Mouse (Mus musculus) hindbrain, embryonic 14.5 days (tissue): Measurements from ENCODE around the gene Trmt13. TPM values are rescaled to one million over a fixed set of nuclear protein-coding genes. Genes with fewer than 3 reads are reported as not detected.

ENCODE experiments used
- ATAC-seq: fragments of 200-750 bp; cut with Nextera tagmentation; 2 replicates; pipeline ENCODE4 v1.8.0; 2017; ENCODE audit warnings: moderate number of reproducible peaks, mild to moderate bottlenecking, moderate TSS enrichment, moderate library complexity; ENCODE audit not compliant: low FRiP score
- DNase-seq: peaks from one replicate; pipeline ENCODE4 v3.0.0-alpha.2; 2015; ENCODE audit warnings: low spot score
- H3K27ac ChIP-seq: fragments of 300-500 bp; sonication (generic); 2 replicates; pipeline ENCODE4 v1.5.1; 2014; ENCODE audit warnings: mild to moderate bottlenecking, moderate library complexity
- H3K27me3 ChIP-seq: fragments of 300-500 bp; sonication (generic); 2 replicates; pipeline ENCODE4 v1.6.1; 2014; ENCODE audit warnings: mild to moderate bottlenecking, low read length, mixed read lengths; ENCODE audit not compliant: control insufficient read depth, insufficient read depth
- H3K36me3 ChIP-seq: fragments of 300-500 bp; sonication (generic); replicated peaks from 2 replicates; pipeline ENCODE4 v1.6.1; 2014; ENCODE audit not compliant: control insufficient read depth, insufficient read depth
- H3K4me1 ChIP-seq: fragments of 300-500 bp; sonication (generic); replicated peaks from 2 replicates; pipeline ENCODE4 v1.6.1; 2014; ENCODE audit warnings: antibody characterized with exemption, low read length, mixed read lengths; ENCODE audit not compliant: control insufficient read depth, insufficient read depth
- H3K4me2 ChIP-seq: fragments of 300-500 bp; sonication (generic); replicated peaks from 2 replicates; pipeline ENCODE4 v1.6.1; 2014; ENCODE audit warnings: mild to moderate bottlenecking, moderate library complexity
- H3K4me3 ChIP-seq: fragments of 300-500 bp; sonication (generic); replicated peaks from 2 replicates; pipeline ENCODE4 v1.5.1; 2014; ENCODE audit warnings: mild to moderate bottlenecking, low read length
- H3K9ac ChIP-seq: fragments of 300-500 bp; sonication (generic); 2 replicates; pipeline ENCODE4 v1.6.1; 2014
- H3K9me3 ChIP-seq: fragments of 300-500 bp; sonication (generic); 2 replicates; pipeline ENCODE4 v1.6.1; 2016; ENCODE audit warnings: low read length; ENCODE audit not compliant: control insufficient read depth
- WGBS: fragments of 180-500 bp; shearing (Covaris S2); extraction: QIAGEN DNeasy Blood & Tissue Kit; methylation state at CpG from one replicate; pipeline ENCODE4 v1.1.7; 2014; 5-methylcytosine and 5-hydroxymethylcytosine counted together
- polyA plus RNA-seq: library from polyadenylated mRNA; unstranded; fragments of >200 nt; fragmentation: Nextera tagmentation; extraction: Ambion mirVana; gene quantifications from 2 replicates; pipeline ENCODE4 v1.2.1, GENCODE M21; 2014

Trmt13 gene
- polyA plus RNA-seq, 1 experiment from 2014 or later: 24.5 TPM

DNA sequence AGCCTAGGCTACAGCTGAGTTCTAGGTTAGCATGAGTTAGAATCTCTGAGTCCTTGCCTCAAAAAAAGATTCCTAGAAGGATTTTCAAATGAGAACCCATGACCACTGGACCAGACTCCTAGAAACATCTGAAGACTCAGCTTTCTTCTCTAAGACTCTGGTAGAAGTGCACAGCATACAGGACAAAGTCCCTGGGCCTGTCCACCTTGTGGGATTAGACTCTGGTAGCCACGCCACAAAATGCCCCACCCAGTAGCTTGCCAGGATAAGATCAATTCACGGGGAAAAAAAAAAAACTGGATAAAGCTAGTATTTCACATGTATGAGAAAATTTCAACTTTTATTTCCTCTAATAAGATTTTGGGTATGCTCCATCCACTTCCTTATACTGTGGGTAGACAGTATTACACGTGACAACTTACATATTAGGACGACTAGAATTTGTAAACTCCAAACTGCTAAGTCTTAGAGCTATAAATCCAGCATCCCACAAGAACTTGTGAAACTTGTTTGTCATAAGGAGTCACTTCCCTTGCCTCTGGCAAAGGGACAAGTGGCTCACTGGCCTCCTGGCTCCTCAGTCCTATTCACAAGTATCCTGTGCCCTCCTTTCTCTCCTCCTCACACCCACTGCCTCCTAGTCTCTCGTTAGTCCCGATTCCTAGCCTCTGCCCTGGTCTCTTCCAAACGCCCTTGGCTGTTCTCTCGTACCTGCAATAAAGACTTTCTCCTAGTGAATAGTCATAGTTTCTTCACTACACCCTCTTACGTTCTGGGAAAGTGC lies 23.5 kb upstream of the Trmt13 start:
- DNase-seq: no peak
- H3K4me1 ChIP-seq: no peaks in the 10 kb centered on the region
- H3K9me3 ChIP-seq: no peaks in the 10 kb centered on the region
- H3K4me3 ChIP-seq: no peak overlapping the region
- peaks cover 99% of the 10 kb centered on the region for H3K36me3 ChIP-seq
- 93% methylated on average over 9 of the region's 9 CpGs for WGBS
- H3K27me3 ChIP-seq: no peaks in the 10 kb centered on the region
- no peak overlapping the region for H3K27ac ChIP-seq
- no peak for ATAC-seq
- H3K4me2 ChIP-seq: no peak overlapping the region
- H3K9ac ChIP-seq: no peak overlapping the region

DNA sequence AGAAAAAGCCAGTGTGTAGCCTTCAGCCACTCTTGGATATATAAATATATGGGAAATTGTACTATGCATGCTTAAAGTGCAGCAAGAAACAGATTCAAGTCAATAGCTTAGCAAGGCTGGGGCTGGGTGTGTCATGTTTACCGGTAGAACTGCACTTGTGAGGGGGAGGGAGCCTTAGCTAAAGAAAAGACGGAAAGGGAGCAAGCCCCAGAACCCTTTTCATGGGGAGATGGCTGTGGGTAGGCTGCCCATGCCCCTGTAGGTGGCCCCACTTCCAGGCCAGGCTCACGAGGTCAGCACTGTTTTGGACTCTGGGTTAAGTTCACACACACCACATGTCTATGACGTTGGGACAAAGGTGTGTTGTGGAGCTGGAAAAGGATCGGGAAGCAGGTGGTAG lies 21.4 kb upstream of the Trmt13 start:
- ATAC-seq: no peak
- Histone ChIP-seq H3K4me1 (no peaks in the 10 kb centered on the region), H3K9ac (no peak overlapping the region), H3K27ac (no peak overlapping the region), H3K27me3 (no peaks in the 10 kb centered on the region), H3K9me3 (no peaks in the 10 kb centered on the region), H3K4me2 (no peak overlapping the region), H3K4me3 (no peak overlapping the region), H3K36me3 (peaks cover 95% of the 10 kb centered on the region)
- DNase-seq: no peak
- 68% methylated on average over 5 of the region's 5 CpGs for WGBS

DNA sequence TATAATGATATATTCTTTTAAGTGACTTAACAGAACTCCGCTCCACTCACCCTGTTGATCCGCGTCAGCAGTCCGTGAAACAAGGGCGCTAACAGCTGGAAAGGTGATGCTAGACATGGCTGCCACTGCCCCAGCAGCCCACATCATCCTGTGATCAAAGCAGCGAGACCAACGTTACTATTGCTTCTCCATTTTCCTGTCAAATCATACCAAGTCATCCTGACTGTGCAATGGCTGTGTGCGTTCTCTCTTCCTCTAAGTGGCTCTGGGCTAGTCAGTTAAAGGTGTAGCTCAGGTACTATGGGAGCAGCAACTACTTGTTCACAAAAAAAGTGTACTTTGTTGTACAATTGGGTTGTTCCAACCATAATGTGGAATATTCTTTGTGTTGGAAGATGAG lies 20.5 kb upstream of the Trmt13 start:
- 94% methylated on average over 8 of the region's 8 CpGs for WGBS

DNA sequence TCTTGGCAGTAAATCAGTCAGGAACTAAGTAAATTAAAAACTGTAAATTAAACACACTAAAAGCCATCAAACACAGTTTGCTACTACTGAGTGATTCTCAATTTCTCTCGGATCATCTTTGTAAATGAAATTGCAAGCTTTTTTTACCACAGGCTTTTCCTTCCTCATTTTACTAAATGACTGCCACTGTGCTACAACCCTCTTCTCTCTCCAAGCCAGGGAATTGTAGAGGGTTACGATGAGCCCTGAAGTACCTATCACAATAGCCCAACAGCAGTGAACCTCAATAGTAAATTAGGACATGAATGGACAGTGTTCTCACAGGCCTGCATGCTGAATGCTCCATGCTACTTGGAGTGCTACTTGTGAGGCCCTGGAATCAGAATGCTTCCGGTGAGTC lies 19.7 kb upstream of the Trmt13 start:
- ATAC-seq: no peak
- H3K9me3 ChIP-seq: no peaks in the 10 kb centered on the region
- H3K27ac ChIP-seq: no peak overlapping the region
- DNase-seq: no peak
- 98% methylated on average over 3 of the region's 3 CpGs for WGBS
- no peak overlapping the region for H3K4me3 ChIP-seq
- H3K27me3 ChIP-seq: no peaks in the 10 kb centered on the region
- peaks cover 86% of the 10 kb centered on the region for H3K36me3 ChIP-seq
- H3K4me1 ChIP-seq: no peaks in the 10 kb centered on the region
- H3K9ac ChIP-seq: no peak overlapping the region
- H3K4me2 ChIP-seq: no peak overlapping the region

More for the DNA sequence above, 20.5 kb upstream of the Trmt13 start:
- H3K4me3 ChIP-seq: no peak overlapping the region
- DNase-seq (no peak), ATAC-seq (no peak)
- H3K27me3 ChIP-seq: no peaks in the 10 kb centered on the region
- no peak overlapping the region for H3K27ac ChIP-seq
- no peak overlapping the region for H3K9ac ChIP-seq
- H3K36me3 ChIP-seq: peaks cover 93% of the 10 kb centered on the region
- no peaks in the 10 kb centered on the region for H3K4me1 ChIP-seq
- H3K9me3 ChIP-seq: no peaks in the 10 kb centered on the region
- H3K4me2 ChIP-seq: no peak overlapping the region

DNA sequence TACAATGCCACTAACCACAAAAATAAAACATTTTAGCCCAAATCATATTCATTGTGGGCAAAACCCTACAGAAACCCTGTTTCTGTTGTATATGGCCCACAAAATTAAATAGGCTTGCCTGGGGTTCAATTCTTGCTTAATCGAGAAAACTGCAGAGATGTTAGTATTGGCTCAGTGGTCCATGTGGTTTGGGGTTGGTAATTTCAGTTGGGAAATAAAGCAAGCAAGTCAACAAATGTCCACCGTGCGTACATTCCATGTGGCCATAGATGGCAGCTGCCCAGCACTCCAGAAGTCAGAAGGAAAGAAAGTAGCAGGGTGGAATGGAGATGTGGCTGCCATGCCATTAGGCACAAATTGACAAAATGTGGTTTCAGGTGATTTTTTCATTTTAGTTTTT lies 18.6 kb upstream of the Trmt13 start:
- Histone ChIP-seq H3K27ac (no peak overlapping the region), H3K9ac (no peak overlapping the region), H3K4me1 (no peaks in the 10 kb centered on the region), H3K4me2 (no peak overlapping the region), H3K4me3 (no peak overlapping the region), H3K27me3 (no peaks in the 10 kb centered on the region), H3K36me3 (peaks cover 75% of the 10 kb centered on the region), H3K9me3 (no peaks in the 10 kb centered on the region)
- no peak for DNase-seq
- ATAC-seq: no peak
- WGBS: 96% methylated on average over 3 of the region's 3 CpGs

DNA sequence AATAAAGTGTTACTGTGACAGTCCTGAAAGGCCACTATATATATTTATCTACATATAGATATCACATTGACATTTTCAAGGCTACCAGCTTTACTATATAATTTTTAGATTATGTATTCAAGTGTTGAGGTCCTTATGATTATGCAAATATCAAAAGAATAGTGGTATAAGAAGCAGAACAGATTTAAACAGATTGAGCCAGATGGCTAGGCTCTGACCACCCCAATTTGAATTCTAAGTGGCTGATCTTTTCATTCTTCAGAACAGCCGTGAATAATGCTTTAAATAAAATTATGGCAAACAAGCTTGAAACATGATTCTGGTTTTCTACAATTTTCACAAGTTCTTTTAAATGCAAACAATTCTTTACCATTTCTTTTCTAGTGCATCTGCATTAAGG lies 17.1 kb upstream of the Trmt13 start:
- no peaks in the 10 kb centered on the region for H3K9me3 ChIP-seq
- H3K27ac ChIP-seq: no peak overlapping the region
- no peak overlapping the region for H3K4me3 ChIP-seq
- H3K27me3 ChIP-seq: no peaks in the 10 kb centered on the region
- no peak overlapping the region for H3K4me2 ChIP-seq
- H3K4me1 ChIP-seq: no peaks in the 10 kb centered on the region
- 53% methylated on average over 1 of the region's 1 CpGs for WGBS
- no peak for DNase-seq
- ATAC-seq: no peak
- peaks cover 60% of the 10 kb centered on the region for H3K36me3 ChIP-seq
- H3K9ac ChIP-seq: no peak overlapping the region

DNA sequence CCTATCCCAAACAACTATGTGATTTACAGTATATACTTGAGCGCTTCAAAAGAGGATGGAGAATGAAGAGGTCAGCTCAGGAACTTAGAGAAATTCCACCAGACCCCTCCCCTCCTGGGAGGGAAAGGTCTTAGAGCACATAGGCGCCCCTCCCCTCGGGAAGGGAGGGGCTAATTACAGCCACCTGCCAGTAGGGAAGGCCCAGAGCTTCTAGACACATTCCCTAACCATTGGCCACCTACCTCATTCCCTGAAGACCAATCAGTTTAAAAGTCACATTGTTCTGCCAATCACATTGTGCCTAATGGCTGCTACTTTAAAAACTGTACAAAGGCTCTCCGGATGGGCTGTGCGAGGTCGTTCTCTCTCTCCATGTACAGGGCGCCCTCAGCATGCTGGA lies 8.3 kb upstream of the Trmt13 start:
- WGBS: 96% methylated on average over 7 of the region's 7 CpGs
- Histone ChIP-seq H3K4me3 (no peak overlapping the region), H3K4me1 (no peaks in the 10 kb centered on the region), H3K36me3 (peaks cover 36% of the 10 kb centered on the region), H3K27ac (no peak overlapping the region), H3K9ac (no peak overlapping the region), H3K4me2 (no peak overlapping the region), H3K9me3 (no peaks in the 10 kb centered on the region), H3K27me3 (no peaks in the 10 kb centered on the region)
- DNase-seq: no peak
- ATAC-seq: no peak

DNA sequence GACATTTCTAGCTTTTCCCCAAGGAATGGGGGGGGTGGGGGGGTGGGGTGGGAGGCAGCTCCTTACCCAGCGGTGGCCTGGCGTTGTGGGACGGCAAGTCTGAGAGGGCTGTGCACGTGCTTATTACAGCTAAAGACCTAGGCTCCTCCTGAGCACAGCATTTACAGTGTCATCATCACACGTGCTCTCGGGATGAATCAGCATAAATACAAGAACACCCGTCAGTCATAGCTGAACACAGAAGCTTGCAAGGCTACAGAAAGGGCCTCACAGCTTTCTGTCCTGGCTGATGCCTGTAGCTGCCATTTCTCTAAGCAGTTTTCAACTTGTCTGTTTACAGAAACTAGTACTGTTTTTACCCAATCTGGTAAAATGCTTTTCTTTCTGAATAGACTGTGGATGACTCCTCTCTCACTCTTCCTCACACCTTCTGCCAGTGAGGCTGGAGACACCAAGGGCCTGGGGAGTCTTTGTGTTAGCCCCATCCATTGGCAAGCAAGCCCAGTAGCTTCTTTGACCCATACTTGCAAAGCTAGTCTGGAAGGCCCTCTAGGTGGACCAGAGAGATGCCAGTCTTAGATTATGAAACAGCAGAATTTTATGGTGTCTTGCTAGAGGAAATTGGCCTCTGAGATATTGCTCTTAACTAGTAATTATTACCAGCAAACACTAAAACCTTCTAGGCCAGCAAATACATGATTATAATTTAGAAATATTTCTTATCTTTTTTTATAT lies 6.4 kb upstream of the Trmt13 start:
- DNase-seq: no peak
- Histone ChIP-seq H3K4me1 (no peaks in the 10 kb centered on the region), H3K4me2 (no peak overlapping the region), H3K36me3 (peaks cover 47% of the 10 kb centered on the region), H3K27me3 (no peaks in the 10 kb centered on the region), H3K9me3 (no peaks in the 10 kb centered on the region), H3K4me3 (no peak overlapping the region), H3K27ac (no peak overlapping the region), H3K9ac (no peak overlapping the region)
- 92% methylated on average over 7 of the region's 7 CpGs for WGBS
- ATAC-seq: no peak

DNA sequence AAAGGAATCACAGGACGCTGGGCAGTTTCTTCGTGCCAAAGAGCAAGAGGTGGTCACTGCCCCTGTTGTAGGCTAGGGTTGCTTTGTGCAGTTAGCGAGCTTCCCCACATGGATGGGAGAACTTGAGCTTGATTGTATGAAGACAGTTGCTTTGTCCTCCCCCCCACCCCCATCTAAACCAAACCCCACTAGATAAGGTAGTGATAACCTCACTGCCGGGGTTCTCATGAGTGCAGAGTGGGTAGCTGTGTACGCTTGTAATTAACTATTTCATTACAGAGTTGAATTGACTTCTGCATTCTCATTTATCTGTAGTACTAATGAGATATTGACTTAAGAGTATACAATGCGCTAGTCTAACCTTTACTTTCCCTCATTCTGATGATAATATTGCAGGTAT lies 4.5 kb upstream of the Trmt13 start:
- Histone ChIP-seq H3K27me3 (no peaks in the 10 kb centered on the region), H3K4me3 (no peak overlapping the region), H3K9me3 (no peaks in the 10 kb centered on the region), H3K9ac (no peak overlapping the region), H3K36me3 (peaks cover 67% of the 10 kb centered on the region), H3K4me1 (no peaks in the 10 kb centered on the region), H3K4me2 (no peak overlapping the region), H3K27ac (no peak overlapping the region)
- DNase-seq (no peak), ATAC-seq (no peak)
- WGBS: 86% methylated on average over 6 of the region's 6 CpGs
